27 mouse cellular contexts compared by ENCODE assay signal in genomic region chr15:87236096-87236495, GRCm38 (mm10).
"Had no signal": no experiment of that assay in that cellular context is flagged by ENCODE, and none has a peak within 500 bp of the region (broad histone marks: within the 10 kb centered on the region; RNA-seq: fewer than 3 reads in every experiment).

No protein-coding gene starts in this region.

- H3K4me3 ChIP-seq: gastrocnemius, adult 2 months; heart, adult 2 months; heart, embryonic 13.5 days; heart, embryonic 15.5 days; hindbrain, embryonic 10.5 days; hindbrain, embryonic 12.5 days; intestine, embryonic 15.5 days; layer of hippocampus, adult 2 months; left cerebral cortex, adult 2 months; limb, embryonic 10.5 days; limb, embryonic 12.5 days had no signal

- H3K27me3 ChIP-seq: heart, embryonic 13.5 days; heart, embryonic 15.5 days; hindbrain, embryonic 12.5 days; intestine, embryonic 15.5 days; limb, embryonic 12.5 days had no signal

- ATAC-seq: hindbrain, embryonic 16.5 days; inflammation-experienced regulatory T-cells, adult 6 months; intestine, embryonic 15.5 days; intestine, postnatal 0 days had no signal

- H3K9me3 ChIP-seq: heart, embryonic 13.5 days; heart, embryonic 15.5 days; hindbrain, embryonic 10.5 days; hindbrain, embryonic 12.5 days; intestine, embryonic 15.5 days; limb, embryonic 10.5 days; limb, embryonic 12.5 days had no signal

- H3K9ac ChIP-seq: heart, embryonic 13.5 days; heart, embryonic 15.5 days; hindbrain, embryonic 12.5 days; hindbrain, embryonic 14.5 days; intestine, embryonic 15.5 days; limb, embryonic 12.5 days had no signal

- H3K27ac ChIP-seq: gastrocnemius, adult 2 months; heart, adult 2 months; heart, embryonic 13.5 days; heart, embryonic 15.5 days; hindbrain, embryonic 10.5 days; hindbrain, embryonic 12.5 days; hindbrain, embryonic 14.5 days; intestine, embryonic 15.5 days; layer of hippocampus, adult 2 months; left cerebral cortex, adult 2 months; limb, embryonic 10.5 days; limb, embryonic 12.5 days had no signal

- H3K4me1 ChIP-seq: hindbrain, embryonic 10.5 days; hindbrain, embryonic 12.5 days; intestine, embryonic 15.5 days; limb, embryonic 10.5 days; limb, embryonic 12.5 days had no signal

- H3K4me2 ChIP-seq: heart, embryonic 11.5 days; heart, embryonic 13.5 days; heart, embryonic 15.5 days; hindbrain, embryonic 12.5 days; hindbrain, embryonic 14.5 days; intestine, embryonic 15.5 days; limb, embryonic 12.5 days; liver, embryonic 11.5 days had no signal

- H3K36me3 ChIP-seq: heart, embryonic 13.5 days; heart, embryonic 15.5 days; hindbrain, embryonic 10.5 days; hindbrain, embryonic 12.5 days; intestine, embryonic 15.5 days; limb, embryonic 10.5 days; limb, embryonic 12.5 days had no signal

- DNase-seq: gastrocnemius, adult 2 months; gastrocnemius, postnatal 10 days; gastrocnemius, postnatal 25 days; heart, adult 2 months; heart, postnatal 14 days; heart, postnatal 4 days; kidney, adult 18-20 months; kidney, adult 8-10 months; kidney, postnatal 10 days; kidney, postnatal 25 days; kidney, postnatal 4 days; liver had no signal
